Mouse (Mus musculus): Measurements from ENCODE around the gene Slc17a7. TPM values are rescaled to one million over a fixed set of nuclear protein-coding genes. Genes with fewer than 3 reads are reported as not detected.
A peak's percentile ranks its signal among the peaks of the same experiment; 100 is the strongest.

Slc17a7 gene
- polyA plus RNA-seq, 1 experiment: 6.7 TPM

DNA sequence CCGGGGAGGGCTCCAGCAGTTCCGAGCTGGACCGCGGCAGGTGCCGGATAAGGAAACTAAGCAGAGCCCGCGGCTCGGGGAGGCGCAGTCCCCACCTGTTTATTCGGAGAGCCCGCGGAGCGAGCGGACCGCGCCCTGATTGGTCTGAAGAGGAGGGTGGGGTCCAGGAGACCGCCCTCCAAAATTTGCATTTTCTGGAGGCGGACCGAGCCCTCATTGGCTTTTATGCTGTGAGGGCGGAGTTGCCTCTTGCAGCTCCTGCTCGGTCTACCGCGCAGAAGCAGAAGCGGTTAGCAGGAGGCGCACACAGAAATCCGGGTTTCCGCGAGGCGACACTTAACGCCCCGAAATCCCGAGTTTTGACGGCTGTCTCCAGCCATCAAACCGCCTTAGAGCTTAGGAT lies 18.5 kb downstream of the Slc17a7 start:
- DNase-seq (ENCODE audit: low read depth): peak; percentile 93
- TF ChIP-seq POLR2A (IDR thresholded peaks at IDR 0.05; ENCODE audit: borderline replicate concordance, extremely low read depth, insufficient read depth, insufficient read length, poor library complexity, severe bottlenecking) (no peak), CTCF (IDR thresholded peaks at IDR 0.05; ENCODE audit: borderline replicate concordance, extremely low read depth, insufficient read depth, insufficient read length) (no peak)

DNA sequence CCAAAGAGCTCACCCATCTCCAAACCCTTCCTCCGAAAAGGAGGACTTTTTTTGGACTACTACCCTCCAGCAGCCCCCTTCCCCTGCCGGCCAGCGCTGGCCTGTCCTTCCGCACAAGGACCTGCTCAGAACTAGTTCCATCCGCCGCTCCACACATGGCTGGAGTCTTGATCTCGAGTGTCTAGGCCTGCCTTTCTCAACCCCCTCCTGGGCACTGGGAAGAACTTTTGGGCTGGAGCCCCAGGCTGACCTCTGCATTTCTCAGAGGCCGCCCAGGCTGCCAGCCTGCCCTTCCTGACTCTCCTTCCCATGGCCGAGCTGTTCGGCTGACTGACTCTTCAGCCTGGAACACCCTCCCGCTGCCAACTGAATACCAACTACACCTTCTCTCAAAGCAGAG lies 18.9 kb downstream of the Slc17a7 start:
- TF ChIP-seq CTCF (IDR thresholded peaks at IDR 0.05; ENCODE audit: borderline replicate concordance, extremely low read depth, insufficient read depth, insufficient read length) (no peak), POLR2A (IDR thresholded peaks at IDR 0.05; ENCODE audit: borderline replicate concordance, extremely low read depth, insufficient read depth, insufficient read length, poor library complexity, severe bottlenecking) (no peak)
- no peak for DNase-seq (ENCODE audit: low read depth)

DNA sequence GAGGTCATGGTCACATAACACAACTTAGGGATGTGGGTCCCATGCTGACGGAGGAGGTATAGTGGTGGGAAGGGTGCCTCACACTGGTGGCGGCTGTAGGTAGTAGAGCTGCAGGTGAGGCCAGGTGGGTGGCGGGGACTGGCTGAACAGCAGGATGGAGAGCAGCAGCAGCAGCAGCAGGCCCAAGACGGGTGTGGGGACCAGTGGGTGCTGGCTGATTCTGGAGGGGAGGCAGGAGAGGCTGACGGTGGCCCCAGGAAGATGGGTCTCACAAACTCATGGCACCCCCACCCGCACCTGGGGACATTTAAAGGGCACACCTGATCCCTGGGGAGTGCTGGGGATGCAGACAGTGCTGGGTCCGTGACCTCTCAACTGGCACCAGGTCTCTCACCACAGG lies 19.9 kb downstream of the Slc17a7 start:
- no peak for DNase-seq (ENCODE audit: low read depth)
- TF ChIP-seq CTCF (IDR thresholded peaks at IDR 0.05; ENCODE audit: borderline replicate concordance, extremely low read depth, insufficient read depth, insufficient read length): no peak
- TF ChIP-seq POLR2A (IDR thresholded peaks at IDR 0.05; ENCODE audit: borderline replicate concordance, extremely low read depth, insufficient read depth, insufficient read length, poor library complexity, severe bottlenecking): no peak

DNA sequence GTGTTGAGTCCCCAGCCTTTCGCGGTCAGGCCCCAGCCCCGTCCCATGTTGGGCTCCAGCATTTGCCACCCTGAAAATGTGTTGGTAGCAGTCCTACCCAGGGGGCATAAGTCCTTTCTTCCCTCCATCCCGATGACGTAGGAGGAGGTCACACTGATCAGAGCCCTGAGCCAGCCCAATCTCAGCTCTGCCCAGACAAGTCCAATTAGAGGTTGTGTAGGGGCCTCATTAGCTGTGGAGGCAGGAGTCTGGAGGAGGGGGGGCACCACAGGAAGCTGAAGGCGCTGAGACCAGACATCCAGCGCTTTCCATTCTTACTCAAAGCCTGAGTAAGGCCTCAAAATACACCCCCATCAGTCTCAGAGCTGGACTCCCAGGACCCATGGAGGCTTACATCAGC lies 22.2 kb downstream of the Slc17a7 start:
- no peak for TF ChIP-seq CTCF (IDR thresholded peaks at IDR 0.05; ENCODE audit: borderline replicate concordance, extremely low read depth, insufficient read depth, insufficient read length)
- no peak for TF ChIP-seq POLR2A (IDR thresholded peaks at IDR 0.05; ENCODE audit: borderline replicate concordance, extremely low read depth, insufficient read depth, insufficient read length, poor library complexity, severe bottlenecking)
- DNase-seq (ENCODE audit: low read depth): no peak

DNA sequence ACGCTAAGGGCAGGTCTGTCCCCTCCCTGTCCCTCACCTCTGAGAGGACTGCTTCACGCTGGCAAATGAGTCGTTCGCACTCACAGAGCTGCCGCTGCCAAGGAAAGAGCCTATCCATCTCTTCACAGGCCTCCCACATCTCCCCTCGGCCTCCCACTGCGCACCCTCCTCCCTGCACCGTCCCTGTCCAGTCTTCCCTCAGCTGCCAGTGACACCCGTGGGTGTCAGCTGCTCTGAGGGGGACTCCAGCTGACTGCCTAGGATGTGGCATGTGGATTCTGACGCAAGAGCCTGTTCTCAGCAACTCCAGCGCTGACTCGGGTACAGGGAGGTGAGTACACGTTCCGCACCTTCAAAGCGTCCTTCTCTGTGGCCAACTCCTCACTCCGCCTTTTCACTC lies 25.9 kb downstream of the Slc17a7 start:
- TF ChIP-seq POLR2A (IDR thresholded peaks at IDR 0.05; ENCODE audit: borderline replicate concordance, extremely low read depth, insufficient read depth, insufficient read length, poor library complexity, severe bottlenecking) (no peak), CTCF (IDR thresholded peaks at IDR 0.05; ENCODE audit: borderline replicate concordance, extremely low read depth, insufficient read depth, insufficient read length) (no peak)
- no peak for DNase-seq (ENCODE audit: low read depth)

DNA sequence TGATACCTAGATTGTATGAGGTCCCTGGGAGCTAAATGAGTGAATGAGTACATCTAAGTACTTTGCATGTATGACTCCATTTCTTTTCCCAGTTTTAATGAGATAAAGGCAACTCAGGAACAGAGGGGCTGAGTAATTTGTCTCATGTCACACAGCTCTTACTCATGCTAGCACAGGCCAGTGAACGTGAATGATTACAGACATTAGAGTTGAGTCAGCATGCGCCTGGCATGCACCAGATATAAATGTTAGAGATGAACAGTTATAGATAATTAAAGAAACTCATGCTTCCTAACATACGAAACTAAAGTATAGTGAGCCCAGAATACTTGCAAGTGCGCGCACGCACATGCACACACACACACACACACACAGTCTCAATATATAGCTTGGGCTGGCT lies 26.4 kb downstream of the Slc17a7 start:
- TF ChIP-seq POLR2A (IDR thresholded peaks at IDR 0.05; ENCODE audit: borderline replicate concordance, extremely low read depth, insufficient read depth, insufficient read length, poor library complexity, severe bottlenecking) (no peak), CTCF (IDR thresholded peaks at IDR 0.05; ENCODE audit: borderline replicate concordance, extremely low read depth, insufficient read depth, insufficient read length) (no peak)
- no peak for DNase-seq (ENCODE audit: low read depth)

DNA sequence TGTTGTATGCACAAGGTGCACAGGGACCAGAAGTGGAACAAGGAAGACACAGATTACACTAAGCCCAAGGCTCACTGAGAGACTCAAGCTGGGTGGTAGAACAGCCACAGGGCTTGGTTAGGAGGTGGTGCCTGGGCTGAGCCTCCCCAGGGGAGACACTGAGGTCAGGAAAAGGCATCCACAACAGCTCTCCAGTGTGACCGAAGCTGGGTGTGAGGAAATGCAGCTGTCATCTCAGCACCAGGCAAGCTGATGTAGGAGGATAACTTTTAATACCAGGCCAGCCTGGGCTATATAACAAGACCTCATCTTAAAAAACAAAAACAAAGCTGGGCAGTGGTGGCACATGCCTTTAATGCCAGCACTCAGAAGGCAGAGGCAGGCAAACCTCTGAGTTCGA lies 27.4 kb downstream of the Slc17a7 start:
- TF ChIP-seq POLR2A (IDR thresholded peaks at IDR 0.05; ENCODE audit: borderline replicate concordance, extremely low read depth, insufficient read depth, insufficient read length, poor library complexity, severe bottlenecking) (no peak), CTCF (IDR thresholded peaks at IDR 0.05; ENCODE audit: borderline replicate concordance, extremely low read depth, insufficient read depth, insufficient read length) (no peak)
- DNase-seq (ENCODE audit: low read depth): no peak

DNA sequence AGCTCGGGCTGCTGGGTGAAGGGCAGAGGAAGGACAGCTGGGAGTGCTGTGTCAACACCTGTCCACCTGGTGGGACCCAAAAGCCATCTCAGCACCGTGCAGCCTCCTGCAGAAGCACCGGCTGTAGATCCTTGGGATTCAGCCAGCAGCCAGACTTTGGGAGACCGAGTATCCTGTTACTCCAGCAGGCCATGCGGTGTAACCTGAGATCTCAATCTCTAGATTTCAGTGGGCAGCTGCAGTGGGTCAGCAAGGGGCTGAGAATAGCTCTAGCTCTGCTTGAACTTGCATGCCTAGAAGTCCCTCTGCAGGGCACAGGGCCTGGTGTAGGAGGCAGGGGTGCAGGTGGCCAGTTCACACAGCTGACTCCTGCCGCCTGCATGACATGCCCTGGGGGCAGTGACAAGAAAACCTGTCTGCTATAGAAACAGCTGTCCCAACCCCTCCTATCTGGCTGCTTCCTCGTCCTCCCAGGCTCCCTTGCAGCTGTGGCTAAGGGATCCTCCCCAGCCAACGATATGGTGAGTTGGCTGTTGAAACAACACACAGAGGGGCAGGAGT lies 28.1 kb downstream of the Slc17a7 start:
- DNase-seq (ENCODE audit: low read depth): no peak
- TF ChIP-seq POLR2A (IDR thresholded peaks at IDR 0.05; ENCODE audit: borderline replicate concordance, extremely low read depth, insufficient read depth, insufficient read length, poor library complexity, severe bottlenecking) (no peak), CTCF (IDR thresholded peaks at IDR 0.05; ENCODE audit: borderline replicate concordance, extremely low read depth, insufficient read depth, insufficient read length) (no peak)

DNA sequence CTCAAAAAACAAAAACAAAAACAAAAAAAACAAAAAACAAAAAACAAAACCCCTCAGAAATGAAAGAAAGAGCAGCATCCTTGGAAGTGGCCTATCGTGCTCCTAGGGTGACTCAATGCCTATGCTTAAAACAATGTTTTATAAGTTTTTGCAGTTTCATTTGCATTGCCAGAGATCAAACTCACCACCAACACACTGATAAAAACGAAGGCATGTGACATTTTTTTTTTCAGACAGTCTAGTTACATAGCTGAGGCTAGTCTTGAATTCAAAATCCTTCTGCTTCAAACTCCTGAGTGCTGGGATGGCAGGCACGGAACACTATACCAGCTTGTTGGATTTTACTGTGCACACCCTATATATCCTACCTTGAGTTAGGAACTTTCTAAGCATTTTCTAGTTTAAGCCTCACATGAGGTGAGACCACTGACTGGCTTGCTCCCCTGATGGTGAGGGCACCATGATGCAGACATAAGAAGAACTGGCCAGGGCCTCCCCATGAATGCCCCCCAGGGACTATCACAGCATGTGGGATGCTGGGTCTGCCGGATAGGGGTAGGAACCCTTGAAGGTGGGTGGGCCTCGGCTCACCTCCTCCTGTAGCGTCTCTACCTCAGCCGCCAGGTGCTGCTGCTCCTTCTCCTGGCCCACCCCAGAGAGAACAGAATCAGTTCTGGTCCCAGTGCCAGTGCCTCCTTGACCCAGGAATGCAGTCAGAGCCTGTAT lies 29.0 kb downstream of the Slc17a7 start:
- no peak for TF ChIP-seq CTCF (IDR thresholded peaks at IDR 0.05; ENCODE audit: borderline replicate concordance, extremely low read depth, insufficient read depth, insufficient read length)
- TF ChIP-seq POLR2A (IDR thresholded peaks at IDR 0.05; ENCODE audit: borderline replicate concordance, extremely low read depth, insufficient read depth, insufficient read length, poor library complexity, severe bottlenecking): no peak
- DNase-seq (ENCODE audit: low read depth): no peak

DNA sequence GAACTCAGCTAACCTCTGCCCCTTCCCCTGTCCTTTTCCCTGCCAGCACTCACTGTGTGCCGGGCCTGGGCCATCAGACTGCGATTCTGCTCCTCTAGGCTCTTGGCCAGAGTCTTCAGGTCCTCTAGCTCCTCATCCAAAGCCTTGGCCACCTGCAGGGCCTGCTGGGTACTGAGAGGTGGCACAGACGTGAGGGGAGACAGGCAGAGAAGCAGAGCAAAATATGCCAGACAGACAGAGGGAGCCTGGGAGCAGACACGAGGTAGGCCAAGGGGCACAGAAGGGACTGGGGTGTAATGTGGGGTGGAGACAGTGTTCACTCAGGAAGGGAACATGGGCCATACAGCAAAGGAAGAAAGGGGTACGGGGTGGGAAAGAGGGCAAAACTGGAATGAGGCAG lies 29.7 kb downstream of the Slc17a7 start:
- TF ChIP-seq POLR2A (IDR thresholded peaks at IDR 0.05; ENCODE audit: borderline replicate concordance, extremely low read depth, insufficient read depth, insufficient read length, poor library complexity, severe bottlenecking) (no peak), CTCF (IDR thresholded peaks at IDR 0.05; ENCODE audit: borderline replicate concordance, extremely low read depth, insufficient read depth, insufficient read length) (no peak)

DNA sequence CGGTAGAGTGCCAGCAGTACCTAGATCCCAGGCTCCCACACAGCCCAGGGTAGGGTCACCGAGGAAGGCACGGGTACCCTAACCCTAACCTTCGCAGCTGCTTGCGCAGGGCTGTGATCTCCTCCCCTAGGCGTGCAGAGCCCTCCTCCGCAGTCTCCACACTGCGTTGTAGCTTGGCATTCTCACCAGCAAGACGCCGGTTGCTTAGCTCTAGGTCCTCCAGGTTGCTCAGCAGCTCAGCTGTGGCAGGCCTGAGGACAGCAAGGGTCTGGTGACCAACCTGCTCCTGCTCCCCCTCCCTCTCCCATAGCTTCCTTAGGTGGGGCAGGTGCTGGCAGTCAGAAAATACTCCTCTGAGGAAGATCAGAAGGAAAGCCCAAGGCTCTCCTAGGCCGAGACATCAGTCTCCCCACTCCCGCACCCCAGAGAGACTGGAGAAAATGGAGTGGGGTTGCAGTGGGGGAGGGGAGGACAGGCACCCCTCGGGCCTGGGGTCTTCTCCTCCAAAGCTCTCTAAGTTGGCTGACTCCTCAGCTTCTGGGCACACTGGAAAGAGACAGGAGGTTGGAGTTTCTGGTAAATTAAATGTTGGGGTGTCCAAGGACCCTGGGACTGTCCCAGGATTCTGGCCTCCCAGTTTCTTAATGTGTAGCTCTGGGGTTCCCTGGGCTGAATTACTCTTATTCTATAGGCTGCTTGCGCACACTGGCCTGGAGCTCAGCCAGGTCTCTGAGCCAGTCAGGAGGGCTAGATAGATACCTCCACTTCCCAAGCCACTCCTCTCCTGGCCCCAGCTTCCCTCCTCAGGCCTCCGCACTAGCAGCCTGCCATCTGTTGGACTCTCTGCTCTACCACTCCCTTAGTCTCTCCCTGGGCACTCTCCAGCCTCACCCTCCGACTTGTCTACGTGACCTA lies 30.4 kb downstream of the Slc17a7 start:
- TF ChIP-seq CTCF (IDR thresholded peaks at IDR 0.05; ENCODE audit: borderline replicate concordance, extremely low read depth, insufficient read depth, insufficient read length) (no peak), POLR2A (IDR thresholded peaks at IDR 0.05; ENCODE audit: borderline replicate concordance, extremely low read depth, insufficient read depth, insufficient read length, poor library complexity, severe bottlenecking) (no peak)
- no peak for DNase-seq (ENCODE audit: low read depth)

More for the DNA sequence above, 29.7 kb downstream of the Slc17a7 start:
- DNase-seq (ENCODE audit: low read depth): no peak
